8 mouse cellular contexts compared by ENCODE assay signal in genomic region chr4:140701049-140701715, GRCm38 (mm10). TPM values are rescaled to one million over a fixed set of nuclear protein-coding genes. Genes with fewer than 3 reads are reported as not detected.
DNase-seq lines count a peak whose midpoint lies in the region; ATAC-seq and TF ChIP-seq lines count a peak whose summit lies in the region.

No protein-coding gene starts in this region.

- peak overlapping the region; percentile 81 for H3K4me2 ChIP-seq in forebrain, embryonic 16.5 days (ENCODE audit: low read length)
- peak overlapping the region; percentile 88 for H3K4me2 ChIP-seq in lung, embryonic 16.5 days (ENCODE audit: low read depth, low read length)

- H3K4me3 ChIP-seq in ES-E14 (ENCODE audit: insufficient read depth in 1 of 2, low read depth in 1 of 2, low read length in 2 of 2, poor library complexity in 1 of 2, severe bottlenecking in 1 of 2) = peak overlapping the region; percentile 75 to 99
- peak overlapping the region; percentile 87 for H3K4me3 ChIP-seq in forebrain, embryonic 16.5 days (replicated peaks; ENCODE audit: low read length)
- peak overlapping the region; percentile 93 for H3K4me3 ChIP-seq in lung, embryonic 16.5 days (ENCODE audit: low read length)
- peak overlapping the region; percentile 90 for H3K4me3 ChIP-seq in olfactory bulb, adult 2 months (ENCODE audit: insufficient read depth, low read depth, low read length)

- intact Hi-C loops in heart, postnatal 36 days (cut with DNase I) = loop anchor here (2.0 kb wide), 1 partner anchor 20 kb away; no protein-coding TSS in a partner anchor

- H3K9ac ChIP-seq in ES-E14 (ENCODE audit: insufficient read depth, low read depth, low read length, poor library complexity, severe bottlenecking) = peak overlapping the region; percentile 98
- H3K9ac ChIP-seq in forebrain, embryonic 16.5 days (replicated peaks; ENCODE audit: low read depth, low read length) = peak overlapping the region; percentile 90
- H3K9ac ChIP-seq in lung, embryonic 16.5 days (ENCODE audit: low read length) = peak overlapping the region; percentile 96

- peaks cover 0 to 26% of the 10 kb centered on the region in 2 experiments; a peak in 2 of 4 replicates for H3K4me1 ChIP-seq in ES-E14 (ENCODE audit: control insufficient read depth in 2 of 2, insufficient read depth in 2 of 2, low read length in 2 of 2, poor library complexity in 1 of 2)
- H3K4me1 ChIP-seq in forebrain, embryonic 16.5 days (replicated peaks; ENCODE audit: control insufficient read depth, insufficient read depth, low read length) = peaks cover 38% of the 10 kb centered on the region
- peaks cover 32% of the 10 kb centered on the region for H3K4me1 ChIP-seq in lung, embryonic 16.5 days (replicated peaks; ENCODE audit: control insufficient read depth, insufficient read depth, low read length)
- H3K4me1 ChIP-seq in olfactory bulb, adult 2 months (ENCODE audit: control insufficient read depth, insufficient read depth, low read length) = peaks cover 23% of the 10 kb centered on the region

- TF ChIP-seq POLR2A in olfactory bulb, adult 2 months (IDR thresholded peaks at IDR 0.05; ENCODE audit: insufficient read depth, low read depth, low read length) = peak; percentile 76

- peak overlapping the region; percentile 97 for H3K27ac ChIP-seq in ES-E14 (ENCODE audit: insufficient read depth, low read depth, low read length, poor library complexity, severe bottlenecking)
- H3K27ac ChIP-seq in forebrain, embryonic 16.5 days (ENCODE audit: low read length) = peak overlapping the region; percentile 90
- H3K27ac ChIP-seq in lung, embryonic 16.5 days (ENCODE audit: low read length) = peak overlapping the region; percentile 97
- H3K27ac ChIP-seq in olfactory bulb, adult 2 months (ENCODE audit: insufficient read depth, low read depth, low read length) = peak overlapping the region; percentile 84

- TF ChIP-seq CTCF in olfactory bulb, adult 2 months (IDR thresholded peaks at IDR 0.05; ENCODE audit: insufficient read depth, low read depth, low read length) = peak; percentile 42

- WGBS in forebrain, embryonic 16.5 days = under 1% methylated on average over 61 of the region's 61 CpGs
- under 1% methylated on average over 58 of the region's 61 CpGs for whole genome bisulfite sequencing in lung, embryonic 16.5 days
- 4% methylated on average over 61 of the region's 61 CpGs for WGBS in olfactory bulb, adult 2 months

- ATAC-seq in forebrain, embryonic 16.5 days = peak; percentile 66
- ATAC-seq in lung, embryonic 16.5 days (ENCODE audit: low read depth) = peak; percentile 70

- in situ Hi-C loops in ES-E14 (cut with MboI; ENCODE audit: low sequenced_read_pairs in 2 of 2, unreplicated experiment in 2 of 2) = no loop called here

- peaks cover 17% of the 10 kb centered on the region for H3K27me3 ChIP-seq in forebrain, embryonic 16.5 days (replicated peaks; ENCODE audit: control insufficient read depth, insufficient read depth, low read length)
- no peaks in the 10 kb centered on the region; the same call in 1 of the 2 replicates for H3K27me3 ChIP-seq in lung, embryonic 16.5 days (ENCODE audit: control insufficient read depth, insufficient read depth, low read depth, low read length)

- H3K36me3 ChIP-seq in ES-E14 (ENCODE audit: control insufficient read depth, insufficient read depth, low read length, poor library complexity, severe bottlenecking) = peaks cover 32% of the 10 kb centered on the region
- no peaks in the 10 kb centered on the region for H3K36me3 ChIP-seq in forebrain, embryonic 16.5 days (ENCODE audit: control insufficient read depth, insufficient read depth)
- 0 out of 2 replicates have a peak, but pooled peaks cover 3% of the 10 kb centered on the region for H3K36me3 ChIP-seq in lung, embryonic 16.5 days (ENCODE audit: control insufficient read depth, insufficient read depth, low read length)

- H3K9me3 ChIP-seq in ES-E14 (ENCODE audit: control insufficient read depth, insufficient read depth, low read depth, low read length) = no peaks in the 10 kb centered on the region
- no peaks in the 10 kb centered on the region for H3K9me3 ChIP-seq in forebrain, embryonic 16.5 days (ENCODE audit: control insufficient read depth, low read length)
- H3K9me3 ChIP-seq in lung, embryonic 16.5 days (ENCODE audit: control insufficient read depth, low read length) = no peaks in the 10 kb centered on the region

- DNase-seq in ES-E14 (ENCODE audit: low read depth, low spot score) = no peak
- peak; percentile 70 to 90 for DNase-seq in cerebellum, adult 18-20 months
- peak; percentile 85 to 86 for DNase-seq in heart, postnatal 36 days
- DNase-seq in layer of hippocampus, adult 9-11 months = peak; percentile 78
- peak; percentile 82 for DNase-seq in testis, postnatal 14 days (ENCODE audit: low spot score)

TF ChIP-seq in ES-E14, 5 proteins besides CTCF, POLR2A, EP300 and RAD21:
- no peak for TF ChIP-seq MAFK (IDR thresholded peaks at IDR 0.05; ENCODE audit: insufficient read depth, low read depth, low read length)
- no peak for TF ChIP-seq ZNF384 (IDR thresholded peaks at IDR 0.05; ENCODE audit: low read depth, low read length)
- TF ChIP-seq HCFC1 (IDR thresholded peaks at IDR 0.05; ENCODE audit: borderline replicate concordance, insufficient read depth, low read length) = no peak
- no peak for TF ChIP-seq ZC3H11A (IDR thresholded peaks at IDR 0.05; ENCODE audit: borderline replicate concordance, low read depth, low read length)

RNA-seq across cellular contexts. Expression of gene Rcc2, which starts 0.8 kb away (rescaled TPM):
- 250 and 322 TPM in 2 replicates for total RNA-seq in ES-E14 (2012; rRNA removed)
- polyA plus RNA-seq in forebrain, embryonic 16.5 days (2015; fragmentation: Nextera tagmentation; extraction: Ambion mirVana) = 19.1 and 20.1 TPM in 2 replicates
- total RNA-seq in heart, postnatal 36 days (2021) = 10 to 100 TPM; 14.0 to 14.8 TPM
- 21.9 and 22.4 TPM in 2 replicates for polyA plus RNA-seq in lung, embryonic 16.5 days (2015; fragmentation: Nextera tagmentation; extraction: Ambion mirVana)
- polyA plus RNA-seq in olfactory bulb, adult 2 months (2012; ENCODE audit: insufficient read depth, insufficient read length, low replicate concordance, missing spikeins) = not detected in 2 replicates

RNA-seq across cellular contexts. Expression of gene Arhgef10l, which starts 35.4 kb away (rescaled TPM):
- 14.8 and 20.0 TPM in 2 replicates for total RNA-seq in ES-E14 (2012; rRNA removed)
- 20.5 and 23.0 TPM in 2 replicates for polyA plus RNA-seq in forebrain, embryonic 16.5 days (2015; fragmentation: Nextera tagmentation; extraction: Ambion mirVana)
- total RNA-seq in heart, postnatal 36 days (2021) = 10 to 100 TPM; 62.5 to 65.0 TPM
- 15.5 and 15.8 TPM in 2 replicates for polyA plus RNA-seq in lung, embryonic 16.5 days (2015; fragmentation: Nextera tagmentation; extraction: Ambion mirVana)
- polyA plus RNA-seq in olfactory bulb, adult 2 months (2012; ENCODE audit: insufficient read depth, insufficient read length, low replicate concordance, missing spikeins) = not detected in 2 replicates

RNA-seq across cellular contexts. Expression of gene Padi6, which starts 41.3 kb away (rescaled TPM):
- 0.09 and 0.21 TPM in 2 replicates for total RNA-seq in ES-E14 (2012; rRNA removed)
- 0.10 TPM in 1 of 2 replicates, not detected in the other for polyA plus RNA-seq in forebrain, embryonic 16.5 days (2015; fragmentation: Nextera tagmentation; extraction: Ambion mirVana)
- not detected for total RNA-seq in heart, postnatal 36 days (2021)
- not detected in 2 replicates for polyA plus RNA-seq in lung, embryonic 16.5 days (2015; fragmentation: Nextera tagmentation; extraction: Ambion mirVana)
- not detected in 2 replicates for polyA plus RNA-seq in olfactory bulb, adult 2 months (2012; ENCODE audit: insufficient read depth, insufficient read length, low replicate concordance, missing spikeins)

Comparison
In these comparisons a context has a peak if more than half of its experiments do, and no peak if none do; other contexts are left out.
1. RNA of gene Arhgef10l, which starts 35.4 kb away (polyA plus RNA-seq): 20.5 to 23.0 TPM in forebrain, embryonic 16.5 days and 15.5 to 15.8 TPM in lung, embryonic 16.5 days; not detected in olfactory bulb, adult 2 months; every median in the first group is over 10 times any median in the second.
2. Peak in every context shown above with its lines, with median percentiles within 50 percentile points of each other: H3K27ac ChIP-seq, H3K4me3 ChIP-seq and H3K9ac ChIP-seq.